Mouse (Mus musculus) olfactory bulb, adult 2 months (tissue): ENCODE data around the gene Mesp2. TPM values are rescaled to one million over a fixed set of nuclear protein-coding genes. Genes with fewer than 3 reads are reported as not detected.

Source experiments
- H3K27ac ChIP-seq: fragments of 200-500 bp; 2 replicates; pipeline ENCODE4 v1.5.1; 2012; ENCODE audit warnings: low read depth, low read length; ENCODE audit not compliant: insufficient read depth
- H3K4me1 ChIP-seq: fragments of 200-500 bp; 2 replicates; pipeline ENCODE4 v1.6.1; 2012; ENCODE audit warnings: low read length; ENCODE audit not compliant: control insufficient read depth, insufficient read depth
- H3K4me3 ChIP-seq: fragments of 200-500 bp; 2 replicates; pipeline ENCODE4 v1.5.1; 2012; ENCODE audit warnings: mild to moderate bottlenecking, low read depth, low read length, moderate library complexity; ENCODE audit not compliant: insufficient read depth
- CTCF ChIP-seq: fragments of 200-500 bp; IDR thresholded peaks from 2 replicates; pipeline ENCODE4 v1.5.1; 2012; ENCODE audit warnings: low read depth, mild to moderate bottlenecking, low read length, moderate library complexity; ENCODE audit not compliant: insufficient read depth
- POLR2A ChIP-seq: fragments of 200-500 bp; IDR thresholded peaks from 2 replicates; pipeline ENCODE4 v1.6.1; 2012; ENCODE audit warnings: mild to moderate bottlenecking, low read depth, low read length, moderate library complexity; ENCODE audit not compliant: insufficient read depth
- WGBS: fragments of 180-500 bp; shearing (Covaris S2); methylation state at CpG from one replicate; pipeline ENCODE4 v1.1.7; 2018; 5-methylcytosine and 5-hydroxymethylcytosine counted together
- polyA plus RNA-seq: library from polyadenylated mRNA; stranded (reverse); fragments of >200 nt; gene quantifications from 2 replicates; pipeline ENCODE4 v1.2.4, GENCODE M21; 2012; ENCODE audit warnings: low replicate concordance; ENCODE audit not compliant: missing spikeins, insufficient read depth, insufficient read length

Gene Mesp2
- polyA plus RNA-seq, 1 experiment = not detected

- TF ChIP-seq POLR2A (no peak), CTCF (no peak)
- 87% methylated on average over 11 of the region's 11 CpGs for WGBS
- Histone ChIP-seq H3K4me1 (no peaks in the 10 kb centered on the region), H3K27ac (no peak overlapping the region), H3K4me3 (no peak overlapping the region)
These were observed 9.1 kb upstream of the Mesp2 start for GRCm38 (mm10) chr7:79801391-79801790.

- H3K27ac ChIP-seq = no peak overlapping the region
- WGBS = 72% methylated on average over 5 of the region's 5 CpGs
- no peaks in the 10 kb centered on the region for H3K4me1 ChIP-seq
- TF ChIP-seq POLR2A (no peak), CTCF (no peak)
- H3K4me3 ChIP-seq = no peak overlapping the region
These were observed 8.5 kb upstream of the Mesp2 start for GRCm38 (mm10) chr7:79802037-79802436.

- WGBS = 45% methylated on average over 2 of the region's 2 CpGs
These were observed 6.6 kb upstream of the Mesp2 start for GRCm38 (mm10) chr7:79803887-79804286.

GRCm38 (mm10) chr7:79808561-79808960 is 2.0 kb upstream of the Mesp2 start:
- no peak overlapping the region for H3K27ac ChIP-seq

More at GRCm38 (mm10) chr7:79803887-79804286, 6.6 kb upstream of the Mesp2 start:
- H3K4me3 ChIP-seq = no peak overlapping the region
- no peaks in the 10 kb centered on the region for H3K4me1 ChIP-seq
- H3K27ac ChIP-seq = no peak overlapping the region
- TF ChIP-seq CTCF (no peak), POLR2A (no peak)

GRCm38 (mm10) chr7:79813409-79813808 is 2.9 kb downstream of the Mesp2 start:
- Histone ChIP-seq H3K4me3 (no peak overlapping the region), H3K27ac (no peak overlapping the region), H3K4me1 (peaks cover 9% of the 10 kb centered on the region)
- 94% methylated on average over 1 of the region's 1 CpGs for WGBS
- TF ChIP-seq POLR2A = no peak
- TF ChIP-seq CTCF = no peak

More at GRCm38 (mm10) chr7:79808561-79808960, 2.0 kb upstream of the Mesp2 start:
- no peak overlapping the region for H3K4me3 ChIP-seq
- 86% methylated on average over 7 of the region's 7 CpGs for WGBS
- no peak for TF ChIP-seq CTCF
- TF ChIP-seq POLR2A = no peak
- H3K4me1 ChIP-seq = peaks cover 9% of the 10 kb centered on the region; the same call in 1 of the 2 replicates

- no peak for TF ChIP-seq CTCF
- TF ChIP-seq POLR2A = no peak
- no peaks in the 10 kb centered on the region; the same call in 1 of the 2 replicates for H3K4me1 ChIP-seq
- no peak overlapping the region for H3K4me3 ChIP-seq
- 15% methylated on average over 6 of the region's 6 CpGs for WGBS
- no peak overlapping the region for H3K27ac ChIP-seq
These were observed 7.8 kb downstream of the Mesp2 start for GRCm38 (mm10) chr7:79818321-79818720.

GRCm38 (mm10) chr7:79819515-79819914 is 9.0 kb downstream of the Mesp2 start:
- H3K4me3 ChIP-seq = no peak overlapping the region
- TF ChIP-seq POLR2A (no peak), CTCF (no peak)
- no peak overlapping the region for H3K27ac ChIP-seq
- WGBS = 74% methylated on average over 4 of the region's 4 CpGs
- H3K4me1 ChIP-seq = no peaks in the 10 kb centered on the region; the same call in 1 of the 2 replicates

- Histone ChIP-seq H3K27ac (no peak overlapping the region), H3K4me1 (no peaks in the 10 kb centered on the region; the same call in 1 of the 2 replicates), H3K4me3 (no peak overlapping the region)
- 74% methylated on average over 11 of the region's 11 CpGs for WGBS
- TF ChIP-seq CTCF (no peak), POLR2A (no peak)
These were observed 9.5 kb downstream of the Mesp2 start for GRCm38 (mm10) chr7:79819996-79820395.

- Histone ChIP-seq H3K27ac (no peak overlapping the region), H3K4me1 (no peaks in the 10 kb centered on the region; the same call in 1 of the 2 replicates), H3K4me3 (no peak overlapping the region)
- 77% methylated on average over 12 of the region's 12 CpGs for WGBS
- TF ChIP-seq POLR2A (no peak), CTCF (no peak)
These were observed 11.7 kb downstream of the Mesp2 start for GRCm38 (mm10) chr7:79822092-79822695.
